Mouse (Mus musculus): ENCODE results near the gene Fancd2os.

Fancd2os gene

DNA sequence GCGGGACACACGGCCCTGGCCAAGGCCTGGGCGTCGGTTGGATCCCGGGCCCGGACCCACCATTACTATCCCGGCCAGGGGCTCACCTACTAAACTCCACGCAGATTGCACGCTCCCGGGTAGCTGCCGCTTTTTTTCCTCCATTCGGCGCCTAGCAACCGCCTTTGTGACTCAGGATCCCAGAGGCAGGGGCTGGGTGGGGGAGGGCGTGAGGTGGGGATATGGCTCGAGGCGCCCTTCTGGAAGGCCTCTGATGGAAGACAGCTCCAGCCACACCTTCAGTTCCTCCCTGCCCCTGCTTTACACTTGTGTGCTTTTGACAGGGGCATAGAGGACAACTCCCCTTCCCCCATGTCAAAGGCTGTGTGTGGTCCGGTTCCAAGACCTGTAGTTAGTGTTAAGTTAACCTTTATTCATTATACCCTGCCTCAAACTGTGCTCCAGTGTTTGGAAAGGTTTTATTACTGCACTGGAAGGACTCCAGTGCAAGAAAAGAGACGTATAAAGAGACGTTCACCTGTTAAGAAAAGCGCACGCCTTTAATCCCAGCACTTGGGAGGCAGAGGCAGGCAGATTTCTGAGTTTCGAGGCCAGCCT is at the start of gene Fancd2os:
Fancd2os (minus strand) TSS at position 173 of the 597 bp plus-strand sequence.
- no peak for DNase-seq

GRCm38 (mm10) chr6:113650197-113650640 is 49.7 kb upstream of the Fancd2os start:
- no peak for DNase-seq

DNA sequence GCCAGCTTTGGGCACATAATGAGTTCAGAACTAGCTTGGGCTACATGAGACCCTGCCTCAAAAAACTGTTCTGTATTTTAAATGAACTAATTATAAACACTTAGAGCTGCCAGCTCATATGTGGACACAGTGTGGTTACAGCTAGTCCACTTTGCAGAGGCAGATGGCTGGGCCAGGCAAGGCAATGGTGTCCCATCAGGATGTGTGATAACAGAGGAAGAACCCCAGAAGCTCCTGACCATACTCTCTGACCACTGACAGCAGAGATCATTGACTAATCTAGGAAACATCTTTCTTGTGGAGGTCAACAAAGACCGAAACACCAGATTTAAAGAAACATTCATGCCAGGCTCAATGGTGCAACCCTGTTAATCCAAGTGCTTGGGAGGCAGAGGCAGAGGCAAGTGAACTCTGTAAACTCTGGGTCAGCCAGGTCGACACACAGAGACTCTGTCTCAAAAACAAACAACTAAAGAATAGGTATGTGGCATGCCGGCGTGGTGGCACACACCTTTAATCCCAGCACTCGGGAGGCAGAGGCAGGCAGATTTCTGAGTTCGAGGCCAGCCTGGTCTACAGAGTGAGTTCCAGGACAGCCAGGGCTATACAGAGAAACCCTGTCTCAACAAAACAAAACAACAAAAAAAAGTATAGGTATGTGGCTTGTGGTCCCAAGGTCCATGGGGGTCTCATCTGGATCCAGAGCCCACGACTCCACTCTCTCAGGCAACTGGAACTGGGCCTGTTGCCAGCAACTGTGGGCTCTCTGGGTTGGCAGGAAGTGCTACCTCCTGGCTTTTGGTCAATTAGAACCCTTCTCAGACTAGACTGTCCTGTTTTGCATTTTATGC is 49.1 kb upstream of the Fancd2os start:
- DNase-seq, result no peak

DNA sequence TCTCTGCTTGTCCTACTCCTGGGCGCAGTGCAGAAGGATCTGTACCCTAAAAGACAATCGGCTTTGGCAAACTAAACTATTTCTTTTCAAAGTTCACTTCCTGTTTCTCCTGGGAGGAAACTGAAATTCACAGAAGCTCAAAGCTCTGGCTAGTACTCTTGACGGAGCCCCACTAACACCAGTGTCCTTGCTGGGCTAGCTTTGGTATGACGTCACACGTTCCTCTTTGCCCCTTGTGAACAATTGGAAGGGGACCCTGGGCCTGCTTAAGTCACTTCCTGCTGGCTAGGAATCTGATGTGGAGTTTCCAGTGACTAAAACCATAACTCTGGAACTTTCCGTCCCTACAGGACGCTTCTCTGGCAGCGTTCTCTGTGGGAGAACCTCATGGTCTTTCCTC is 44.3 kb upstream of the Fancd2os start:
- peak; percentile 59 for DNase-seq

- DNase-seq, result no peak
Measured at GRCm38 (mm10) chr6:113643967-113644366, 43.5 kb upstream of the Fancd2os start.

DNA sequence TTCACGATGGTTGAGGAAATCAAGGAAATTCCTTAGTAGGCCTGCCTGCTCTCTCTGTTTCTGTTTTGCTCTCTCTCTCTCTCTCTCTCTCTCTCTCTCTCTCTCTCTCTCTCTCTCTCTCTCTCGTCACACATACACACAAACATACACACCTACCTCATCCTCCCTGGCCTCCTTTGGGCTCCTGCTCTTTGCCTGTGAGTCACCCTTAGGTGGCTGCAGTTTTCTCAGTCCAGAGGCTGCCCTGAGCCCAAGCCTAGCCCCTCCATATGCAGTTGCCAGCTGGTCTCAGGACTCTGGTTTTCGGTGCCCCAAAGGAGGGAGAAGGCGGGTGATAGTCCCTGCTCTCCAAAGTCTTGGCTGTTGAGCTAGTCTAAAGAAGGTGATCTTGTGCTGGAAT is 42.5 kb upstream of the Fancd2os start:
- DNase-seq, result no peak

GRCm38 (mm10) chr6:113642605-113643004 is 42.1 kb upstream of the Fancd2os start:
- no peak for DNase-seq

DNA sequence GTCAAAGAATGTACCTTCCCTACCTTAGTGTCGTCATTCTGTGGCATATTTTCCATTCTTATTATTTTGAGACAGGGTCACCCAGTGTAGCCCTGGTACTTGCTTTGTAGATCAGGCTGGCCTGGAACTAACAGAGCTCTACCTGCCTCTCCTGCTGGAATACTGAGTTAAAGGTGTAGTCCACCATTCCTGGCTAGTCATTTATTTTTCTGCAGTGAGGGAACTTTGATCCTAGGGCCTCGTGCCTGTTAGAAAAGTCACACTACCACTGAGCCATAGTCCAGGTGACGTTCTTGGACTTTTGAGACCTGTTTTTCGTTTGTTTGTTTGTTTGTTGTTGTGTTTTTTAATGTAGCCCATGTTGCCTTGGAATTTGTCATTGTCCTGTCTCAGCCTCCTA is 38.7 kb upstream of the Fancd2os start:
- peak; percentile 44 for DNase-seq

- peak; percentile 98 for DNase-seq
Measured at GRCm38 (mm10) chr6:113638302-113639040, 38.0 kb upstream of the Fancd2os start, which contains the start of gene Irak2. Gene Irak2 (plus strand): TSS chr6:113638467.

DNA sequence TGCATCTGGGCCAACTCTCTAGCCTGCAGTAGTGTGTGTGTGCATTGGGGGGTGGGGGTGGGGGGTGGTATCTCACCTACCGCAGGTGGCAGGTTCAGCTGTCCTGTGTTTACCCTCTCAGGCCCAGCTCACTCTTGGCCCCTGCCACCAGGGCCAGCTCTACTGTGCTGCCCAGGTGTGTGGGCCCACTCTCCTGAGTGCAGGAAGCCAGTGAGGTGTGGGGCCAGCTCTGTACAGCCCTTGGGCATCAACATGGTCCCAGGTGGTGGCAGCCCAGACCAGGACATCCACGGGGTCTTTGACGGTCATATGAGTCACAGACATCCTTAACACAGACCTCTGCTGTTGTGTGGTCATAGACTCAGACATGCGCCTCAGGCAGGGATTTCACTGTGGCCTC is 32.3 kb upstream of the Fancd2os start:
- DNase-seq, result no peak

DNA sequence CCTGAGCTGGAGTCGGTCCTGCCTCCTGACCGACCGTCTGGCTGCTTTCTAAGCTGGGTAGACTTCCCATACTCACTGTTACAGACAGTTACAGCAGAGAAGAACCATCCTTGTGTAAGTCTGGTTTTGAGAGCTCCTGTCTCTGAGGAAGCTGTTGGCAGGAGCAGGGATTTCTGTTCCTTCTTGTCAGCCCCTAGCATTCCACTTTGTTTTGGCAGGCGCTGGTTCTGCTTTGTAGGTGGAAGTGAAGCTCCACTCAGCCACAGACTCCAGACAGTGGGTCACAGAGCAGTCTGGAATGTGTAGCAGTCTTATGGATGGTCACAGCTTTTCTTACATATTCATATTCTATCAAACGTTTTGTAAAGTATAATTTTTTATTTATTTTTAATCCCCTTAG is 29.8 kb upstream of the Fancd2os start:
- no peak for DNase-seq

DNA sequence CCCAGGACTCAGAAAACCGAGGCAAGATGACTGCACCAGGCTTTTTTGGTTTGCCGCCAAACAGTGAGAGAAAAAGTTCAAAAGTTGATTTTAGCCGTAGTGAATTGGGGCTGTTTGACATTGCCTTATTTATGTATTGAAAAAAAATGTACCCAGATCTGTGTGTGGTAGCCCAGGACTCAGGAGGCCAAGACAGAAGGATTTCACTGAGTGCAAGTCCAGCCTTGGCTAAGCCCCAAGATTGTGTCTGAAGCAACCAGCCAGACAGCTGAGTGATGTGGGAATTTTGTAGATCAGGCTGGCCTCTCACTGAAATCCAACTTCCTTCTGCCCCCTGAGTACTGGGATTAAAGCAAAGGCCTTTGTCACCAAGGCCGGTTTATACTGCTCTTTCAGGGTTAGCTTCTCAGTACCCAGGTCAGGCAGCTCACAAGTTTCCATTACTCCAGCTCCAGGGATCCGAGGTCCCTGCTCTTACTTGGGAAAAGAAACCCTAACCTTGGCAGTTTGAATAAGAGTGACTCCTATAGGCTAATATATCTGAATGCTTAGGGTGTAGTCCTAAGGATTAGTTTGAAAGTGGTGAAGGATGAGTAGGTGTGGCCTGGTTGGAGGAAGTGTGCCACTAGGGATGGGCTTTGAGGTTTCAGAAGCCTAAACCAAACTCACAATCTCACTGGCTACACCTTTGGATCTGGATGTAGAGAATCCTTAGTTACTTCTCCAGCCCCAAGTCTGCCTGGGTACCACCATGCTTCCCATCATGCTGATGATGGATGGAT is 24.7 kb upstream of the Fancd2os start:
- DNase-seq, result peak; percentile 19

DNA sequence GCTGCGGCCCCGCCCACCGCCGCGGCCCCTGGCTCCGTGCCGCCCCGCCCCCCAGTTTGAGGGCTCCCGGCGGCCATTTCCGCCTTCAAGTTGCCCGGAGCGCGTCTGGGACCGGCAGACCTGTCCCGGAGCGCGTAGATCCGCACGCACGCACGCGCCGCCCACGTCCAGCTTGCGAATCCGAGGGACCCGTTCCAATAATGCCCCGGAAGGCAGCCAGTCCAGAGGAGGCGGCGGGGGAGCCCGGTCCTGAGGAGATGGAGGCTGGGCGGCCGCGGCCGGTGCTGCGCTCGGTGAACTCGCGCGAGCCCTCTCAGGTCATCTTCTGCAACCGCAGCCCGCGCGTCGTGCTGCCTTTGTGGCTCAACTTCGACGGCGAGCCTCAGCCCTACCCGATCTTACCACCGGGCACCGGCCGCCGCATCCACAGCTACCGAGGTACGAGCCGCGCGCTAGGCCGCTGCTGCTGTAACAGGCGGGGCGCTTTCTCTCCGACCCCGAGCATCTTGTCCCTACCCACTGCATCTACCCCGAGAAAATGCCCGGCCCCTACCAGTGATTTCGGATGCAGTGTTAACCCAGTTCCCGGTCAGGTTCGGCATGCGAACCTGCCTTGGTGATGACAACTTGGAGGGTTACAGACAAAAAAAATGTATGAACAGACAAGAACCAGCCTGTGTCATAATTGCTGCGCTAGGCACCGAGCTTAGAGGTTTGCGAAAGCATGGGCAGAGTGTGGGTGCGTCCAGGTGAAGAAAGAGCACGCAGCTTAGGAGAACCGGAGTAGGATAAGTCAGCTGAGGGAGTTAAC is 23.6 kb upstream of the Fancd2os start, which contains the start of gene Vhl:
Vhl (plus strand) TSS at position 19 of the 811 bp plus-strand sequence.
- peak; percentile 90 for DNase-seq

DNA sequence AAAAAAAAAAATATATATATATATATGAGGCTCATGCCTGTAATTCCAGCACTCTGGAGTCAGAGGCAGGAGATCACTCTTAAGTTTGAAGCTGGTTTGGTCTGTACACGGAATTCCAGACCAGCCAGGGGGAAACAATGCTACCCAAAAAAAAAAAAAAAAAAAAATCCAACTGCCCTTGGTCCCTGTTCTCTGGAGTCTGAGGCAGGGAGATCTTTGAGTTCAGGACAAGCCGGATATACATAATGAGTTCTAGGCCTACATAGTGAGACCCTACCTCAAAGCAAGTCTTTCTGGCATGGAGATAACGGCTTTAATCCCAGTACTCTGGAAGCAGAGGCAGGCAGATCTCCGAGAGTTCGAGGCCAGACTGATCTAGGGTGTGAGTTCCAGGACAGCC is 22.9 kb upstream of the Fancd2os start:
- DNase-seq, result no peak

- DNase-seq, result no peak
Measured at GRCm38 (mm10) chr6:113615489-113615888, 15.0 kb upstream of the Fancd2os start.

DNA sequence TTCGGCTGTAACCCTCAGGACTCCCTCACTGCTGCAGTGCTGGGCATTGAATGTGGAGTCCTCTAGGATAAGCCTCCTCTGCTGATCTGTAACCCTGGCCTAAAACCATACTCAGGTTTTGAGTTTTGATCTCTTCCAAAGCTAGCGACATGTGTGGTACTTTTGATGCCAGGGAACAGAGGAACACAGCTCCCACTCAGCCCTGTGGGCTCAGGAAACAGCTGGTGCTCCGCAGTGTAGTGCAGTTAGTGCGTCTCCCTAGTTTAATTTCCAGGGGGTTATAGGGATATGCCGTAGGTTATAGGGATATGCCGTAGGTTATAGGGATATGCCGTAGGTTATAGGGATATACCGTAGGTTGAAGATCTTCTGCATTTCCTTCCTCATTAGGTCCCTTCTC is 14.5 kb upstream of the Fancd2os start:
- DNase-seq, result no peak

DNA sequence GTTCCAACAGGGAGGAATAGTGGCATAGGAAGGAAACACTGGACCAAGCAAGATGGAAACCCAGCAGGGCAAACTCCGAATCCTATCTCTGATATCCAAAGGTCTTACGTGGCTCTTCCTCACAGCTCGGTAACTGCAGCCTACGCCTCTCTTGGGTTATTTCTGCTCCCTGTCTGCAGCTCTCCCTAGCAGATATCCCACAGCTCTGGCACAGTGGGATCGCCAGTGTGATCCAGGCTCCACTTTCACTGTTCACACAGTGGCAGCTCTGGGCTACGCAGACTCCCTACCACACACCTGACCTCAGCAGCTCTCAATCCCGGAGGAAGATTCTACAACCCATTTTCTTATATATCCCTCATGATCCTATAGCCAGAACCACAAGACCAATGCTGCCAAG is 13.6 kb upstream of the Fancd2os start:
- no peak for DNase-seq

- DNase-seq, result no peak
Measured at GRCm38 (mm10) chr6:113612258-113612969, 11.9 kb upstream of the Fancd2os start.

GRCm38 (mm10) chr6:113609293-113609692 is 8.8 kb upstream of the Fancd2os start:
- no peak for DNase-seq

DNA sequence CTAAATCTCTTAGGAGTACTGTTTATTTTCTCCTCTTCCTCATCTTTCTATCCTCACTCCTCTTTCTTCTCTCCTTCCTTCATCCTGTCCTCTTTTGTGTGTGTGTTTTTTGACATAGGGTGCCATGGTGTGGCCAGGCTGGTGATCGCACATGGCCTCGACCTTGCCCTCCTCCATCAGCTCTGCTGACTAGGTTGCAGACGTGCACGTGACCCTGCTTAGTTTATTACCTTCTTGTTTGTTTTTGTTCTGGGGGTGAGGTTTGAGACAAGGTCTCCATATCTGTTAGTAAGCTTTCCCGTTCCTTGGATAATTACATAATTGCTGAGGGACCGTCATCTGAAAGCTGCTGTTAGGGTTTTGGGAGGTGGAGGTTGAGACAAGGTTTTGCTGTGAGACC is 8.4 kb upstream of the Fancd2os start:
- DNase-seq, result no peak

- DNase-seq, result no peak
Measured at GRCm38 (mm10) chr6:113605224-113605545, 4.7 kb upstream of the Fancd2os start.

All from kidney, adult 18-20 months (tissue).